Mouse (Mus musculus) left cerebral cortex, adult 11 months (tissue): ENCODE results near the gene Syndig1.

ENCODE experiments used
- DNase-seq: peaks from one replicate; pipeline ENCODE4 v3.0.0; 2022; ENCODE audit warnings: low spot score

Gene Syndig1

GRCm38 (mm10) chr2:149982466-149982865 is 153.5 kb downstream of the Syndig1 start:
- DNase-seq = no peak

- DNase-seq = no peak
These were observed 154.1 kb downstream of the Syndig1 start for GRCm38 (mm10) chr2:149983107-149983506.

DNA sequence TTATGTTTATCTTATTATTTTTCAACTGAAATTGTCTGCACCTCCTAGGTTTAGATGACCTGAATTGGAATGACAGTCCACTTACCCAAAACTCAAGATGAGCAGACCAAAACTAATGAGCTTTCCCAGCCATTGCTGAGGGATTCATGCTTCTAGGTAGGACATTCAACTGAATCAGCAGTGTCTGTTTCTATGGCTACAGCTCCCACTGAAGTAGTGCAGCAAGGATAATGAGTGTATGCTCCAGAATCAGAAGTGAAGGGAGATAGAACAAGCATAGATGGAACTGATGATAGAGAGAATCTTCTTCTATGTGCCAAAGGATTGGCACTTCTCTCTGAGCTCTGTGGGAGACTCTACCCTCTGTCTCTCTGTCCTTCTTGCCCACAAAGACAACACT is 158.6 kb downstream of the Syndig1 start:
- no peak for DNase-seq

- DNase-seq = no peak
These were observed 162.5 kb downstream of the Syndig1 start for GRCm38 (mm10) chr2:149991506-149991905.

DNA sequence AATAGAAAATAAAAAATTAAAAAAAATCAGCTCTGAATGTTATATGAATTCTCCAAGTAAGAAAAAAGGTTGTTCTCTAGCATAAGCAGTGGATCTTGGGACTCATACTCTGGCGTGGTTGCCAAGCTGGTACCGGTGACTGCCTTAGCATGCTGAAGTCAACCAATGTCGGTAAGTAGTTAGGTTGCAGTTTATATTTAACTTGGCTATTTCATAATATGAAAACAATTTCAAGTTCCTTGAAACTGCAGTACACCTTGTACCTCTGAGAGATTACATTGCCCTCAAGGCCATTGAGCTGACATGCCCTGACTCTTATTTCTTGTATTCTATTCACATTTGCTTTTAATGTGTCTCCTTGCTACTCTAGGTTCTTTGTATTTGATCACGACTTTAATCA is 163.9 kb downstream of the Syndig1 start:
- DNase-seq = no peak

DNA sequence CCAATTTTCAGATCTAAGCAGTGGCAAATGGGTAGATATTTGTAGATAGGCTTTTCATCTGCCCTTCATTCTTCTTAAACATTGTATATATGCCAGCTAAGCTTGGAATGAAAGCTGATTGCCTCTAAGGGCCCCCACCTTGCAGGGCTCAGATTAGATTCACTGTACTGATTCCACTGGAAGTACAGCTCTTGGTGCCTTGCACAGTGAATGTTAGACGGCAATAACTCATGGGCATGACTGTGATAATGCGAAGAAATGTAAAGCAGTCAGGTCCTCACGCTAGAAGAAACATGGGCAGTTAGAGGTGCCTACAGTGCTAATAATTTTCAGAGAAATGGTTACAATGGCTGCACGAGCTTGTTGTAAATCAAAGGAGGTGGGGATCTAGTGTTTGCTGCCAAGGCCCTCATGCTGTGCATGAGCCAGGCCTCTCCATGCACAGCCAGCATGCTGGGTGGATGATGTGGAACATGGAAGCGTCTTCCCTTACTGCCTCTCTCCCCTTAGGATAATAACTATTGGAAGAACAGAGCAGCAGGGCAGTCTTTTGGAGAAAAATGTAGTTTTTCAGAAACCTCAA is 167.5 kb downstream of the Syndig1 start:
- no peak for DNase-seq

- no peak for DNase-seq
These were observed 168.6 kb downstream of the Syndig1 start for GRCm38 (mm10) chr2:149997657-149998056.

GRCm38 (mm10) chr2:149998373-149999108 is 169.5 kb downstream of the Syndig1 start:
- DNase-seq = no peak

GRCm38 (mm10) chr2:150000564-150000963 is 171.6 kb downstream of the Syndig1 start:
- no peak for DNase-seq

- DNase-seq = no peak
These were observed 174.5 kb downstream of the Syndig1 start for GRCm38 (mm10) chr2:150003499-150003898.

- no peak for DNase-seq
These were observed 183.9 kb downstream of the Syndig1 start for GRCm38 (mm10) chr2:150012787-150013346.

DNA sequence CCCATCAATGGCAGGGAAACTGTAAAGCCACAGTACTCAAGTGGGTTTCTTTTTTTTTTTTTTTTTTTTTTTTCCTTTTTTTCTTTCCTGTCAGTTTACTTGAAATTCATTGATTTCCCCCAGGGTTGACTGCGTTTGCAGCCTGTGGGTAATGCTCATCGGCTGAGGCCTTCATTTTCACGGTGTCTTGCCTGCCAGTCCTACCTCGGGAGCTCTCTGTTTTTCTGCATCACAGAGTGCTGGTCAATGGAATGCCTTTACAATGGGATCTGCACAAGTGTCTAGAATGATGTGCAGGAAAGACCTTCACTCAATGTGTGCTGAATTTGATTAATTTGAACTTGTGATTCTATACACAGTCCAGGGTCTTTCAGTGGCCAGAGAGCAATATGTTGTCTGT is 184.8 kb downstream of the Syndig1 start:
- no peak for DNase-seq

DNA sequence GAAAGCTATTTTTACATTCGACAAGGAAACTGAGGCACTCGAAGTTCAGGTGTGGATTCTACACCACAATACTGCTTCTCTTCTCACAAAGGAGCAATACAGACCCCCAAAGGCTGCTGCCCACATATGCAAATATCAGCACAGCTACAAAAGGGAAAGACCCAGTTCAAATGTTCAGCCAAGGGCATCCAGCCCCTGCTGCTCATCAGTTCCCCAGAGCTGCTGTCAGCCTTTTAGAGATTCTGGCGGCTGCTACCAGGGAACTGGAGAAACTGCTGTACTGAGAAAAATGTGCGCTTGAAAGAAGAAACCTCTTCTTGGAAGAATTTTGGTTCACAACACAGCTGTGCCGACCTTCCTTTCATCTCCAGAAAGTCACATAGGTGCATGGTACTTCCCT is 187.3 kb downstream of the Syndig1 start:
- DNase-seq = no peak

DNA sequence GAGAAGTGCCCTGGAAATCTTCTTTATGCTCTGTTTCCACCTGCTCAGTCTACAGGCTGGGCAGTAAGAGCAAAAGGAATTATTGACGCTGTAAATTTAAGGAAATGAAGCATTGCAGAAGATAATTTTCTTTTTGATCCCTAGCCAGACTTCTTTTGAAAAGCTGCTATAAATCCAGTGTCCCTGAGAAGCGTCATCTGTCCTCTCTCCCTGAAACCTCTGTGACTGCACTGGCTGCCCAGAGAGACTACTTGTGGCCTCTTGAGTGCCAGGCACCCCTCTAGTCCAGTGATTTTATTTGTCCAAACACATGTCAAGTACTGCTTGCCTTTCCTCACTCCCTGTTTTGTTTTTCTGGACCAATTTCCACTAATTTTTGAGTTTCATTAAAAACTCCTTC is 191.7 kb downstream of the Syndig1 start:
- no peak for DNase-seq

DNA sequence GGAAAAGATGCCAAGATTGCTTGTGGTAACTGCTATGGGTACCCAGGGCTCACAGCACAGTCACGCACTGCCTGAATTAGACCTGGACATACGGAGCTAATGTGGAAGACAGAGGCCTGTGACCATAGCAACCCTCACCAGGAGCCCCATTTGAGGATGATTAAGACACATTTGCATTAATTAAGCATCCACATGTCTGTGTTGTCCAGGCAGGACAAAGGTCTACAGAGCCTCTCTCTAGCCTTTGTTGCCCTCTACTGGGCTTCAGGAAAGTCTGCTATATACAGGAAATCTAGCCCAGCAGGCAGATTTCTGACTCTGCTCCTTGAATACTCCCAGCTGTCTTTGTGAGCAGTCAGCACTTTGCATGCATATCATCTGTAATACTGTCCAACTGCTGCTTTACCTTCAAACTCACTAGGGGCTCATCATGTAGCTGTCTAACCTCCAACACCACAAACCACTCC is 194.9 kb downstream of the Syndig1 start:
- no peak for DNase-seq

DNA sequence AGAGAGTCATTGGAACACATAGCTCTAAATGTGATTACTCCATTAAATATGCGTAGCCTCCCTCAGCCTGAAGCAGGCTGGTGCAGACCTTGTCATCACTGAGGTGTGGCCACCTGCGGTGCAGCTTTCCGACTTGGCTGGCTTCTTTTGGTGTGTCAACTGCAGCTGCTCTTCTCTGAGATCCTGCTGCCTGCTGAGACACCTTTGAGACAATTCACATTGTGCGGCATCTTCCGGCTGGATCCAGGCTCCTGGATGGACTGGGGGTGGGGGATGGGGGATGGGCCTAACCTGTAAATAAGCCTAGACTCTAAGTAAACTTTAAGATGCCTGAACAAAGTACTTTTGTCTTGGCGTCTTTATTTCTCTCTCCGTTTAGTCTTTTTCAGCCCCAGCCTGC is 214.5 kb downstream of the Syndig1 start:
- DNase-seq = no peak
